Mouse (Mus musculus): ENCODE measurements around the gene Cphx2.
"Not testable (repeated sequence)": the region's sequence is repeated elsewhere in the genome, so short reads cannot be mapped to it uniquely, and the experiment has no call there.

DNA sequence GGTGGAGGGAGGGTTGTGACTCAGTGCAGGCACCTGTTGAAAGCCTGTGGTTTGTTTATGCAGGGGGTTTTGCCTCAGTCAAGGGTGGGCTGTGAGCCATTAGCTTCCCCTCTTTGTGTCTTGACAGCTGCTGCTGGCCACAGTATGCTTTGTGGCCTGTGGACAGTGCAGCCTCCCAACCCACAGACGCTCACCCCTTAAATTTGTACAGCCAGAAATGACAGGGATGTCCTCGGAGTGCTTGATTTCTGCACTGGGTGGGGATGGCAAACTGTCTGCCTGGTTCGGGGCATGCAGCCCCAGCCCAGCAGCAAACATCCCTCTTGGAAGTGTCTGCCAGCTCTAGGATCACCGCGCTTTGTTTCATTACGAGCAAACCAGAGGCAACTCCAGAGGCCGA, 36.8 kb downstream of the Cphx2 start, which contains the start of gene Duxbl2:
- TF ChIP-seq CTCF (IDR thresholded peaks at IDR 0.05; ENCODE audit: low read depth); EP300 (optimal IDR thresholded peaks at IDR 0.05): not testable (repeated sequence)

All from stomach, postnatal 0 days (tissue).